Mouse (Mus musculus) limb, embryonic 14.5 days (tissue): ENCODE measurements around the gene Wfs1. TPM values are rescaled to one million over a fixed set of nuclear protein-coding genes. Genes with fewer than 3 reads are reported as not detected.
A peak's percentile ranks its signal among the peaks of the same experiment; 100 is the strongest.

Source experiments
- ATAC-seq: fragments of 200-750 bp; cut with Nextera tagmentation; 2 replicates; pipeline ENCODE4 v1.8.0; 2017; ENCODE audit warnings: low read depth, moderate number of reproducible peaks, moderate TSS enrichment; ENCODE audit not compliant: low FRiP score
- DNase-seq: peaks from one replicate; pipeline ENCODE4 v3.0.0-alpha.2; 2015; ENCODE audit warnings: low spot score
- H3K27ac ChIP-seq: fragments of 300-500 bp; sonication (generic); replicated peaks from 2 replicates; pipeline ENCODE4 v1.5.1; 2014; ENCODE audit warnings: low read depth, mild to moderate bottlenecking, low read length, moderate library complexity, mixed read lengths
- H3K27me3 ChIP-seq: fragments of 300-500 bp; sonication (generic); 2 replicates; pipeline ENCODE4 v1.6.1; 2014; ENCODE audit warnings: low read length, mixed read lengths; ENCODE audit not compliant: control insufficient read depth, insufficient read depth
- H3K36me3 ChIP-seq: fragments of 300-500 bp; sonication (generic); 2 replicates; pipeline ENCODE4 v1.6.1; 2014; ENCODE audit warnings: mild to moderate bottlenecking, low read length, moderate library complexity, mixed read lengths; ENCODE audit not compliant: control insufficient read depth, insufficient read depth
- H3K4me1 ChIP-seq: fragments of 300-500 bp; sonication (generic); 2 replicates; pipeline ENCODE4 v1.6.1; 2014; ENCODE audit warnings: antibody characterized with exemption, low read length, mixed read lengths; ENCODE audit not compliant: control insufficient read depth, insufficient read depth
- H3K4me2 ChIP-seq: fragments of 300-500 bp; sonication (generic); replicated peaks from 2 replicates; pipeline ENCODE4 v1.6.1; 2014; ENCODE audit warnings: low read depth, mild to moderate bottlenecking, low read length, moderate library complexity; ENCODE audit not compliant: severe bottlenecking
- H3K4me3 ChIP-seq: fragments of 300-500 bp; sonication (generic); replicated peaks from 2 replicates; pipeline ENCODE4 v1.5.1; 2014; ENCODE audit warnings: low read length
- H3K9ac ChIP-seq: fragments of 300-500 bp; sonication (generic); 2 replicates; pipeline ENCODE4 v1.6.1; 2014; ENCODE audit warnings: mild to moderate bottlenecking, low read depth, low read length, moderate library complexity; ENCODE audit not compliant: severe bottlenecking
- H3K9me3 ChIP-seq: fragments of 300-500 bp; sonication (generic); 2 replicates; pipeline ENCODE4 v1.6.1; 2016; ENCODE audit warnings: low read length; ENCODE audit not compliant: control insufficient read depth
- POLR2A ChIP-seq: fragments of 200-500 bp; IDR thresholded peaks from 2 replicates; pipeline ENCODE4 v1.8.0; 2012; ENCODE audit warnings: inconsistent platforms, mild to moderate bottlenecking, moderate library complexity, borderline replicate concordance; ENCODE audit not compliant: insufficient read depth, insufficient read length; ENCODE audit errors: extremely low read depth
- WGBS: fragments of 180-500 bp; shearing (Covaris S2); extraction: QIAGEN DNeasy Blood & Tissue Kit; methylation state at CpG from one replicate; pipeline ENCODE4 v1.1.7; 2014; 5-methylcytosine and 5-hydroxymethylcytosine counted together
- polyA plus RNA-seq, 2 experiments: library from polyadenylated mRNA; depleted of rRNA in 1 of 2; stranded (reverse) in 1 of 2; unstranded in 1 of 2; fragments of >200 nt; fragmentation: Nextera tagmentation in 1 of 2; extraction: Ambion mirVana in 1 of 2; gene quantifications; 2 replicates each; pipeline versions ENCODE4 v1.2.1 to v1.2.3; 2012 to 2014

The Wfs1 gene
- polyA plus RNA-seq, 2 experiments, result 11.2 to 12.8 TPM

DNA sequence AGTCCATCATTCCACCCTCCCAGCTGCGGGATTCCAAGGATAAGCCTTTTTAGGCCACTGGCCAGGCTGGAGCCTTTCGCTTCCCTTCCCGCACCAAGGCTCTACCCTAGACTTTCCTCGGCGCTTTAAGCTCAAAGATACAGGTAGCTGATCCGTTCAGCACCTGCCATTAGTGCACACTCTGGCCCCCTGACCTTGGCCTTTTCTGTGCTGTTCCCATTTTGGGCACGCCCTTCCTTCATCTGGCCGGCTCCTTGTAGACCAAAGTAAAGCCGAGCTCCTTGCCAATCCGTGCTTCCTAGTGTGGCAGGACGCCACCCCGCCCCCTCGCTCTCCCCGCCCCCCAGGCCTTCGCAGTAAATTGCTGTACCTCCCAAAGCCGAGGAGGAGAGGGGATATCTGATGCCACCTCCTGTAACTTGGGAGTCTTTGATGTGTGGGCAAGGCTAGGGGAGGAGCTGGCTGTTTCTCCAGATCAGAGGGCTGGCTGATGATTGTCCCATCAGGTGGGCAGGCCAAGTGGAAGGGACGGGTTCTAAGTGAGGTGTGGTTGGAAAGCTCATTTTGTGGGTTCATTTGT, 40.4 kb upstream of the Wfs1 start:
- Histone ChIP-seq H3K4me1 (0 out of 2 replicates have a peak, but pooled peaks cover 5% of the 10 kb centered on the region), H3K27me3 (peaks cover 53% of the 10 kb centered on the region), H3K27ac (no peak overlapping the region), H3K4me3 (peak overlapping the region; percentile 52), H3K4me2 (peak overlapping the region; percentile 97), H3K9me3 (no peaks in the 10 kb centered on the region), H3K36me3 (no peaks in the 10 kb centered on the region), H3K9ac (no peak overlapping the region)
- TF ChIP-seq POLR2A, result no peak
- ATAC-seq (no peak), DNase-seq (no peak)
- 2% methylated on average over 16 of the region's 17 CpGs for WGBS

DNA sequence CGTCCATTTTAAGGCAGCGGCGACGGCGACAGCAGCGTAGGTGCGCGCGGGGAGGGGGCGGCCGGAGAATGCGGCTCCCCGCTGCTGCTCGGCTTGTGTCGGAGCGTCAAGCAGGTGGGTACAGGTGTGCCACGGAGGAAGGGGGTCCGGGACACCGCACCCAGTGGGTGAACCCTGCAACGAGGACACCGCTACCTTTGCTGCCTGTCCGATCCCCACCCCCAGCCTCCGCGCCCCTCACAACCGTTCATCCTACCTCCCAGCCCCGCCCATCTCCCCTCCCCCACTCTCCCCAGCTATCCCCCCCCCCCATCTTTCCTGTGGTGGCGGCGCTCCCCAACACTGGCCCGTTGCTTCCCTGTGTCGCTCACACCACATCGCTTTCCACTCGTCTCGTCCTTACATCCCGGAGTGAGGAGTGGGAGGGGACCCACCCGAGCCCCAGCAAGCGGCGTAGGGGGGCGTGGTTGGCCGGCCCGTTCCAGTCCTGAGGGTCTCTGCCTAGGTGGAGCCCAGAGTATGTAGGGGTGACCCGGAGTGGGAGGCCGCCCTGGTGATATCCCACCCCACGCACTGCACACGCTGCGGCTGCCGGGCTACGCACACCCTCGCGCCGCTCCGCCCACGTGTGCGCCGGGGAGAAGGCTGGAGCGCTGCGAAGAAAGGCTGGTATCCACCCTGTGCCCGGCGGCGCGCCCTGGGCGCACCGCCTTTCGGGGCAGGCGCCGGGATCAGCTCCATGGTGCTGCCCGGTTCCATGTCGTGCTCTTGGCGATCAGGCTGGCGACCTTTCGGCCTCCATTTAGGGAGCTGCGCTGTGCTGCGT, 39.7 kb upstream of the Wfs1 start:
- H3K27ac ChIP-seq, result no peak overlapping the region
- H3K4me1 ChIP-seq, result 0 out of 2 replicates have a peak, but pooled peaks cover 5% of the 10 kb centered on the region
- H3K4me2 ChIP-seq, result peak overlapping the region; percentile 97
- no peaks in the 10 kb centered on the region for H3K9me3 ChIP-seq
- TF ChIP-seq POLR2A, result no peak
- no peak for DNase-seq
- ATAC-seq, result peak; percentile 53
- H3K9ac ChIP-seq, result peak overlapping the region; percentile 38; the same call in 1 of the 2 replicates
- H3K36me3 ChIP-seq, result no peaks in the 10 kb centered on the region
- H3K27me3 ChIP-seq, result peaks cover 53% of the 10 kb centered on the region
- under 1% methylated on average over 64 of the region's 72 CpGs for WGBS
- H3K4me3 ChIP-seq, result peak overlapping the region; percentile 52

DNA sequence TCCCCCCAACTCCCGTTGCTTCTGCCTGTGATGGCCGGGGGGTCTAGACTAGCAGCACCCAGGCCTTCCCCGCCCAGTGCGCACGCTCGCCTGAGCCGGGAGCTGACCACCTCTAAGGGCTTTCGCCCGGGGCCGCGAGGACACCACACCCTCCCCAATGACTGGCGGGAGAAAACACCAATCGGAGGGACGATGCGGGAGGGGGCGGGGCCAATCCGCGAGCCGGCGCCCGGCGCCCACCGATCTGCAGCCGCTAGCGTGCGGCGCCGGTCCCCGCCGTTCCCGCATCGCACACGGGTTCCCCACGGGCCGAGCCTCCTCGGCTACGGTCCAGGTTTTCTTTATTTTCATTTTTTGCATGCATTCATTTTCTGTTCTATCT, 39.1 kb upstream of the Wfs1 start:
- 0 out of 2 replicates have a peak, but pooled peaks cover 5% of the 10 kb centered on the region for H3K4me1 ChIP-seq
- peak overlapping the region; percentile 38; the same call in 1 of the 2 replicates for H3K9ac ChIP-seq
- H3K4me3 ChIP-seq, result peak overlapping the region; percentile 52
- no peaks in the 10 kb centered on the region for H3K9me3 ChIP-seq
- H3K36me3 ChIP-seq, result no peaks in the 10 kb centered on the region
- TF ChIP-seq POLR2A, result no peak
- under 1% methylated on average over 37 of the region's 37 CpGs for WGBS
- H3K27ac ChIP-seq, result no peak overlapping the region
- H3K4me2 ChIP-seq, result peak overlapping the region; percentile 97
- peaks cover 53% of the 10 kb centered on the region for H3K27me3 ChIP-seq
- DNase-seq (peak; percentile 55), ATAC-seq (peak; percentile 81)

DNA sequence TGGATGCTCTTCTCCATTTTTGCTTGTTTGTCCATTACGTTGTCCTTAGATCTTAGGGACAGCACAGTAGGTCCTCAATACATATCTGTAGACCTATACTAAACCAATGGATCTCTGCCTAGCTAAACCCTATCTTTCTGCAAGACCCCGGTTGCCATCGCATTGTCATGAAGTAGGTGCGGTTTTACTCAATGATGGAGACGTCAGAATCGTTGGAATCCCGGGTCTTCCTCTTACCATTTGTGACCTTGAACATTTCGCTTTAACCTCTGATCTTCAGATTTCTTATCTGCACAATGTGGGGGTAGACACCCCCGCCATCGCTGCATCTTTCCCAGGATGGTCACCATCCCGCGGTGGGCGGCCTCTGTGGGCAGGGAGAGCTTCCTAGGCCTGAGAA, 38.7 kb upstream of the Wfs1 start:
- Histone ChIP-seq H3K4me3 (peak overlapping the region; percentile 52), H3K4me1 (0 out of 2 replicates have a peak, but pooled peaks cover 5% of the 10 kb centered on the region), H3K9ac (no peak overlapping the region), H3K9me3 (no peaks in the 10 kb centered on the region), H3K4me2 (peak overlapping the region; percentile 97), H3K27me3 (peaks cover 53% of the 10 kb centered on the region), H3K27ac (no peak overlapping the region), H3K36me3 (no peaks in the 10 kb centered on the region)
- no peak for ATAC-seq
- TF ChIP-seq POLR2A, result no peak
- DNase-seq, result no peak
- WGBS, result 15% methylated on average over 13 of the region's 13 CpGs

DNA sequence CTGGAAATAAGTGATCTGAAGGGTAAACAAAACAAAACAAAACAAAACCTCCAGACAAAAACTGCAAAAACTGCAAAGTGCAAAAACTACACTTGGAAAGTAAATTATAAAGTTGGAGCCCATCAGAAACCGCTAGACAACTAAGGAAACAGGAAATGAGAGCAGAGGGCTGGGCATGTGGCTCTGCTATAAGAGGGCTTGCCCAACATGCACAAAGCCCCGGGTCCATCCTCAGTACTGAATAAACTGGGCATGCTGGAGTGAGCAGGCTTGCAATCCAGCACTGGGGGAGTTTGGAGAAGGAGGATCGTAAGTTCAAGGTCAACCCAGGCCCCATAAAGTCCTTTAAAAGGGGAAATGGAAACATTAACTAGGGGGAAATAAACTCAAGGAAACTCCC, 28.2 kb upstream of the Wfs1 start:
- 68% methylated on average over 3 of the region's 3 CpGs for WGBS
- no peaks in the 10 kb centered on the region for H3K9me3 ChIP-seq

More for the DNA sequence above, 28.2 kb upstream of the Wfs1 start:
- TF ChIP-seq POLR2A, result no peak
- Histone ChIP-seq H3K27ac (no peak overlapping the region), H3K4me2 (no peak overlapping the region), H3K4me1 (no peaks in the 10 kb centered on the region), H3K4me3 (no peak overlapping the region), H3K36me3 (no peaks in the 10 kb centered on the region), H3K27me3 (no peaks in the 10 kb centered on the region), H3K9ac (no peak overlapping the region)
- DNase-seq (no peak), ATAC-seq (no peak)
